Mouse (Mus musculus) lung, postnatal 0 days (tissue): ENCODE data around the gene Gimap5. TPM values are rescaled to one million over a fixed set of nuclear protein-coding genes. Genes with fewer than 3 reads are reported as not detected.

Experiments
- ATAC-seq: fragments of 200-750 bp; cut with Nextera tagmentation; 2 replicates; pipeline ENCODE4 v1.8.0; 2017; ENCODE audit warnings: moderate library complexity
- DNase-seq: peaks from one replicate; pipeline ENCODE4 v3.0.0-alpha.2; 2016; ENCODE audit warnings: low spot score
- H3K27ac ChIP-seq: fragments of 300-500 bp; sonication (generic); 2 replicates; pipeline ENCODE4 v1.5.1; 2014; ENCODE audit warnings: antibody characterized with exemption, mild to moderate bottlenecking, low read length, mixed read lengths
- H3K27me3 ChIP-seq: fragments of 300-500 bp; sonication (generic); replicated peaks from 2 replicates; pipeline ENCODE4 v1.6.1; 2014; ENCODE audit warnings: low read length, mixed read lengths; ENCODE audit not compliant: insufficient read depth
- H3K36me3 ChIP-seq: fragments of 300-500 bp; sonication (generic); 2 replicates; pipeline ENCODE4 v1.6.1; 2014; ENCODE audit warnings: low read length, mixed read lengths; ENCODE audit not compliant: insufficient read depth
- H3K4me1 ChIP-seq: fragments of 300-500 bp; sonication (generic); 2 replicates; pipeline ENCODE4 v1.6.1; 2014; ENCODE audit warnings: antibody characterized with exemption, low read depth, low read length, mixed read lengths; ENCODE audit not compliant: insufficient read depth
- H3K4me2 ChIP-seq: fragments of 300-500 bp; sonication (generic); replicated peaks from 2 replicates; pipeline ENCODE4 v1.6.1; 2014; ENCODE audit warnings: low read depth, mild to moderate bottlenecking, low read length, moderate library complexity, mixed read lengths
- H3K4me3 ChIP-seq: fragments of 300-500 bp; sonication (generic); 2 replicates; pipeline ENCODE4 v1.5.1; 2014; ENCODE audit warnings: low read depth, low read length
- H3K9ac ChIP-seq: fragments of 300-500 bp; sonication (generic); replicated peaks from 2 replicates; pipeline ENCODE4 v1.6.1; 2014; ENCODE audit warnings: low read depth, mild to moderate bottlenecking
- H3K9me3 ChIP-seq: fragments of 300-500 bp; sonication (generic); 2 replicates; pipeline ENCODE4 v1.6.1; 2016; ENCODE audit warnings: low read length, mixed read lengths
- CTCF ChIP-seq: IDR thresholded peaks from 2 replicates; pipeline ENCODE4 v1.5.1; 2016; ENCODE audit warnings: antibody characterized with exemption, mild to moderate bottlenecking
- EP300 ChIP-seq: IDR thresholded peaks from 2 replicates; pipeline ENCODE4 v1.6.1; 2016; ENCODE audit warnings: antibody characterized with exemption, mild to moderate bottlenecking, control low read depth
- WGBS: fragments of 180-500 bp; shearing (Covaris S2); extraction: QIAGEN DNeasy Blood & Tissue Kit; methylation state at CpG from one replicate; pipeline ENCODE4 v1.1.7; 2014; 5-methylcytosine and 5-hydroxymethylcytosine counted together
- polyA plus RNA-seq: library from polyadenylated mRNA; unstranded; fragments of >200 nt; fragmentation: Nextera tagmentation; extraction: Ambion mirVana; gene quantifications from 2 replicates; pipeline ENCODE4 v1.2.1, GENCODE M21; 2015

Gimap5 gene
- polyA plus RNA-seq, 1 experiment from 2014 or later = 49.8 TPM

GRCm38 (mm10) chr6:48720326-48720725, 25.7 kb upstream of the Gimap5 start:
- no peak for TF ChIP-seq CTCF
- no peak for TF ChIP-seq EP300

DNA sequence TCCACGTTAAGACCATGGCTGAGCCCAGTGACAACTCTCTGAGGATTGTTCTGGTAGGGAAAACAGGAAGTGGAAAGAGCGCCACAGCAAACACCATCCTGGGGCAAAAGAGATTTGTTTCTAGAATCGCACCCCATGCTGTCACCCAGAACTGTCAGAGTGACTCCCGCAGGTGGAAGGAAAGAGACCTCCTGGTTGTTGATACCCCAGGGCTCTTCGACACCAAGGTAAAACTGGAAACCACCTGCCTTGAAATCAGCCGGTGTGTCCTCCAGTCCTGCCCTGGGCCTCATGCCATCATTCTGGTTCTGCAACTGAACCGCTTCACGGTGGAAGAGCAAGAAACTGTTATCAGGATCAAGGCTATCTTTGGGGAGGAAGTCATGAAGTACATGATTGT, 22.5 kb upstream of the Gimap5 start:
- H3K36me3 ChIP-seq = no peaks in the 10 kb centered on the region
- no peak overlapping the region for H3K27ac ChIP-seq
- H3K9me3 ChIP-seq = no peaks in the 10 kb centered on the region
- H3K4me1 ChIP-seq = no peaks in the 10 kb centered on the region
- H3K4me2 ChIP-seq = no peak overlapping the region
- H3K27me3 ChIP-seq = no peaks in the 10 kb centered on the region
- ATAC-seq = no peak
- TF ChIP-seq CTCF (no peak), EP300 (no peak)
- 70% methylated on average over 8 of the region's 8 CpGs for WGBS
- H3K4me3 ChIP-seq = no peak overlapping the region
- H3K9ac ChIP-seq = no peak overlapping the region
- DNase-seq = no peak

More at GRCm38 (mm10) chr6:48720326-48720725, 25.7 kb upstream of the Gimap5 start:
- Histone ChIP-seq H3K27me3 (no peaks in the 10 kb centered on the region), H3K9me3 (no peaks in the 10 kb centered on the region), H3K9ac (no peak overlapping the region), H3K4me1 (no peaks in the 10 kb centered on the region), H3K4me2 (no peak overlapping the region), H3K27ac (no peak overlapping the region), H3K36me3 (no peaks in the 10 kb centered on the region), H3K4me3 (no peak overlapping the region)
- WGBS = 63% methylated on average over 4 of the region's 4 CpGs
- DNase-seq = no peak
- ATAC-seq = no peak

DNA sequence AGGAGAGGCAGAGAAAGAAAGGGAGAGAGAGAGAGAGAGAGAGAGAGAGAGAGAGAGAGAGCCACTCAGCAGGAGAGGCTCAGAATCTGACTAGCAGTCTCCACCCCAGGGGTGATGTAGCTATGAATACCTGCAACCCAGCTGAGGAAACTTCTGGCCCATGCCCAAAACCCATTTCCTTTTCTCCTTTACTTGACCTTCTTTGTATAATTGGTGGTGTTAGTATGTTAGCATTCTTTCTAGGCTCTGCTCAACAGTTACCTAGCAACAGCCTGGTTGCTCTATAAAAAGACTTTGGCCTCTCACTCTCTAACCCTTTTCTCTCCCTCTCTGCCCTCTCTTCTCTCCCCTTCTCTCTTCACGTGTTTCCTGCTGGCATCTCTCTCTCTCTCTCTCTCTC, 20.5 kb upstream of the Gimap5 start:
- Histone ChIP-seq H3K4me3 (no peak overlapping the region), H3K4me1 (no peaks in the 10 kb centered on the region), H3K9me3 (no peaks in the 10 kb centered on the region), H3K36me3 (no peaks in the 10 kb centered on the region), H3K27me3 (no peaks in the 10 kb centered on the region), H3K27ac (no peak overlapping the region), H3K9ac (no peak overlapping the region), H3K4me2 (no peak overlapping the region)
- DNase-seq (peak; percentile 59), ATAC-seq (peak; percentile 74)
- TF ChIP-seq EP300 = 0 out of 2 replicates have a peak, but pooled peaks have one; percentile 13
- no peak for TF ChIP-seq CTCF
- 0% methylated on average over 1 of the region's 1 CpGs for WGBS

- Histone ChIP-seq H3K4me2 (no peak overlapping the region), H3K27ac (no peak overlapping the region), H3K9me3 (no peaks in the 10 kb centered on the region), H3K27me3 (no peaks in the 10 kb centered on the region), H3K9ac (no peak overlapping the region), H3K4me1 (no peaks in the 10 kb centered on the region), H3K36me3 (no peaks in the 10 kb centered on the region), H3K4me3 (no peak overlapping the region)
- TF ChIP-seq EP300 (no peak), CTCF (no peak)
- no peak for DNase-seq
- ATAC-seq = no peak
- WGBS = 76% methylated on average over 5 of the region's 5 CpGs
Measured at GRCm38 (mm10) chr6:48727761-48728160, 18.2 kb upstream of the Gimap5 start.

- Histone ChIP-seq H3K9me3 (no peaks in the 10 kb centered on the region), H3K9ac (no peak overlapping the region), H3K27ac (no peak overlapping the region), H3K36me3 (no peaks in the 10 kb centered on the region), H3K4me2 (no peak overlapping the region), H3K27me3 (no peaks in the 10 kb centered on the region), H3K4me3 (no peak overlapping the region), H3K4me1 (no peaks in the 10 kb centered on the region)
- no peak for TF ChIP-seq EP300
- no peak for TF ChIP-seq CTCF
- no peak for DNase-seq
- 33% methylated on average over 8 of the region's 8 CpGs for WGBS
- ATAC-seq = no peak
Measured at GRCm38 (mm10) chr6:48732864-48733304, 13.1 kb upstream of the Gimap5 start.

GRCm38 (mm10) chr6:48733660-48734059, 12.3 kb upstream of the Gimap5 start:
- no peak for DNase-seq
- no peak overlapping the region for H3K27ac ChIP-seq
- no peak overlapping the region for H3K4me3 ChIP-seq
- WGBS = 87% methylated on average over 1 of the region's 1 CpGs
- H3K9ac ChIP-seq = no peak overlapping the region
- H3K4me2 ChIP-seq = no peak overlapping the region
- no peaks in the 10 kb centered on the region for H3K9me3 ChIP-seq
- H3K4me1 ChIP-seq = no peaks in the 10 kb centered on the region
- TF ChIP-seq EP300 = no peak
- TF ChIP-seq CTCF = no peak
- no peak for ATAC-seq
- no peaks in the 10 kb centered on the region for H3K27me3 ChIP-seq
- no peaks in the 10 kb centered on the region for H3K36me3 ChIP-seq

GRCm38 (mm10) chr6:48737053-48737452, 8.9 kb upstream of the Gimap5 start:
- 67% methylated on average over 2 of the region's 2 CpGs for WGBS
- Histone ChIP-seq H3K4me1 (peaks cover 4% of the 10 kb centered on the region; the same call in 1 of the 2 replicates), H3K27ac (no peak overlapping the region), H3K36me3 (no peaks in the 10 kb centered on the region), H3K9ac (no peak overlapping the region), H3K27me3 (no peaks in the 10 kb centered on the region), H3K9me3 (no peaks in the 10 kb centered on the region), H3K4me3 (no peak overlapping the region), H3K4me2 (no peak overlapping the region)
- no peak for TF ChIP-seq CTCF
- TF ChIP-seq EP300 = no peak
- no peak for ATAC-seq
- DNase-seq = no peak
